Mouse (Mus musculus): Measurements from ENCODE around the gene Scgb1c1.
A peak's percentile ranks its signal among the peaks of the same experiment; 100 is the strongest.
"Not testable (repeated sequence)": the region's sequence is repeated elsewhere in the genome, so short reads cannot be mapped to it uniquely, and the experiment has no call there.

The Scgb1c1 gene

DNA sequence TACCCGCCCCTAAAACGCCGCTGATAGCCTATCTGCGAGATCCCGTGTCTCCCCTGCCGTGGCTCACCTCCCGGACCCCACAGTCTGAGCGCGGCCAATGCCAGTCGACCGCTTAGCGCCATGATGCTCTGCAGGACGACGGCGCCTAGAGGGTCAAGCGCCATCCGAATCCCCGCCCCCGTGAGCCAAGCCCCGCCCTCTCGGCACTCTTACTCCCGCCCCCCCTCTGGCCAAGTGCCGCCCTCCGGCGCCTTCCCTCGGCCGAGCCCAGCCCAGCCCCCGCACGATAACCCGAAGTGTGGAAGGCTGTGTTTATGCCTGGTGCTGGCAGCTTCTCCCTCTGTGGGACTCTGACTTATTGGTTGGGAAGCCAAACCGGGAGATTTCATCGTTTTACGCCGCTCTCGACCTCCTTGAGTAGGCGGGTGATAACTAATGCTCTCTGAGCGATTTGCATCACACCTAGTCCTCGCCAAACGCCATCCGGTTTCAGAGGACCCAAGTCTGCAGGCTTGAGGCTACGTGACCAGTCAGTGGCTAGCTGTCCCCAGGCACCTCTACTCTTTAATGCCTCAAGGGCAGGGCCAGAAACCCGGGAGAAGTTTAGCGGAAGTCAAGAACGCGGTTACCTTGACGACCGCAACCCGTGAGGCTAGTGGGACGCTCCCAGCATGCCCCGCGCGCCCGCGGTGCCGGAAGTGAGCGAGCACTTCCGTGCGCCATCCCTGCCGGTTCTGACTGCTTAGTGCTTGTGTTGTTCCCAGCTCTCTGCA, 36.5 kb downstream of the Scgb1c1 start, which contains the start of the genes Psmd13 and Sirt3:
Gene Psmd13 (plus strand): TSS at position 273 of the 773 bp plus-strand sequence.
Gene Sirt3 (minus strand): TSS at position 614 of the 773 bp plus-strand sequence.
- DNase-seq = peak; percentile 85 to 89

DNA sequence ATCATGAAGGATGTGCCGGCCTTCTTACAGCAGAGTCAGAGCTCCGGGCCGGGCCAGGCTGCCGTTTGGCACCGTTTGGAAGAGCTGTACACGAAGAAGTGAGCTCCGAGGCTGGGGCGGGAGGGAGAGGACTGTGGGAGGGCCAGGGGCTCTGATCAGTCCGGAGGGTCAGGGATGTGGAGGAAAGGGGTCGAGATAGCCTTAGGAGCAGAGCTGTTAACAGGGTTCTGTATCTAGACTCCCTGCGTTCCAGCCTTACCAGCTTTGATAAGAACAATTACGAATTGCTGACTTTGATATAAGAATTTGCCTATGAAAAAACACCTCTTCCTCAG, 37.1 kb downstream of the Scgb1c1 start:
- no peak for DNase-seq

DNA sequence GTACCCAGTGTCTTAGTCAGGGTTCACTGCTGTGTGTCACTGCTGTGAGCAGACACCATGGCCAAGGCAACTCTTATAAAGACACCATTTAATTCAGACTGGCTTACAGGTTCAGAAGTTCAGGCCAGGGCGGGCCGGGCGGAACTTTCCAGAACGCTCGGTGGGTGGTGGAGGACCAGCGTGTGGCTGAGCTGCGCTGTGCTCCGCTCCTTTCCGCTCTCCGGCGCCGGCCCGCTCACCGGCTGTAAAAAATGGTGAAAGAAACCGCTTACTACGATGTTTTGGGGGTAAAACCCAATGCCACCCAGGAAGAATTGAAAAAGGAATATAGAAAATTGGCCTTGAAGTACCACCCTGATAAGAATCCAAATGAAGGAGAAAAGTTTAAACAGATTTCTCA, 45.3 kb downstream of the Scgb1c1 start:
- DNase-seq = not testable (repeated sequence)

DNA sequence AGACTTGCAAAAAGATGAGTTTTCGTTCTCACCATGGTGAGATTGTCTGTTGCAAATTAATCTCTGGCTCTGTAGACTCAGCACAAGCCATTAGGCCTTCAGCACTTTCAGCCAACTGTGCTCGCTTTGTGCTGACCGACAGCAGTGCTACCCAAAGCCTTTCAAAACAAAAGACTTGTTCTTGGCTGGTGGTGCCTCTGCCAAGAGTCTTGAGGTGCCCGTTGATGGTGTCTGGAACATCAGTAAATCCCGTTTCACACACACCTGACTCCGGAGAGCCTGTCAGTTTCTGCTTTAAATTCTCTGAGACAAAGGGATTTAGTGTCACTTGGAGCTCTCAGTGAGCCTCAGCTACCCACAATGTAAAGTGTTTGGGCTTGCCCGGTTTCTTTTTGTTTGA, 48.7 kb downstream of the Scgb1c1 start:
- no peak for DNase-seq

DNA sequence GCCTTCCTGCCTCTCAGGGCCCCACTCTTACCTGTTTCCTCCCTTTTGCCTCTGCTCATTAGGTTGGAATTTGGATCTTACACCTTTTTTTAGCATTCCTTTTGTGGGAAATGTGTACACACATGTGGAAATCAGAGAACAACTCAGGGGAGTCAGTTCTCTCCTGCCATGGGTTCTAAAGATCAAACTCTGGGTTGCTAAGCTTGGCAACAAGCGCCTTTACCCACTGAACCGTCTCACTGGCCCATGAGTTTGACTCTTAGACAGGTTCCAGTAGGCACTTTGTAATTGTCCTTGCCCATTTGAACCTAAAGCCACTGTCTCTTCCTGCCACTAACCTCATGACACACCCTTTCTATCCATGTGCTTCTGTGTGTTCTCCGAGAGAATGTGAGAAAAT, 49.3 kb downstream of the Scgb1c1 start:
- no peak for DNase-seq

All from thymus, adult 18-20 months (tissue).